Mouse (Mus musculus): Measurements from ENCODE around the gene Csnk2b. TPM values are rescaled to one million over a fixed set of nuclear protein-coding genes. Genes with fewer than 3 reads are reported as not detected.

Gene Csnk2b
- polyA plus RNA-seq, 1 experiment from 2014 or later: 299 TPM

- Histone ChIP-seq H3K9me3 (replicated peaks) (no peaks in the 10 kb centered on the region), H3K36me3 (peaks cover 6% of the 10 kb centered on the region; the same call in 1 of the 2 replicates), H3K27ac (no peak overlapping the region), H3K27me3 (ENCODE audit: low read depth, poor library complexity, severe bottlenecking) (peaks cover 56% of the 10 kb centered on the region), H3K4me3 (no peak overlapping the region), H3K4me1 (peaks cover 22% of the 10 kb centered on the region)
- no peak for DNase-seq (ENCODE audit: low spot score)
- WGBS: 85% methylated on average over 17 of the region's 17 CpGs
Measured at GRCm38 (mm10) chr17:35068213-35068914, 53.5 kb downstream of the Csnk2b start.

Other genes with a start within 250 kb of the Csnk2b start
- 6.2 and 6.3 TPM in 2 replicates for gene Zbtb12, start 242.6 kb downstream of the Csnk2b start, polyA plus RNA-seq (2016; fragmentation: Nextera tagmentation; extraction: Ambion mirVana)
- gene Gm20547, start 240.0 kb downstream of the Csnk2b start, polyA plus RNA-seq (2016; fragmentation: Nextera tagmentation; extraction: Ambion mirVana): 0.06 TPM in 1 of 2 replicates, not detected in the other
- gene C2, start 223.8 kb downstream of the Csnk2b start, polyA plus RNA-seq (2016; fragmentation: Nextera tagmentation; extraction: Ambion mirVana): 0.29 and 0.40 TPM in 2 replicates
- 109 and 116 TPM in 2 replicates for gene Ehmt2, start 223.6 kb downstream of the Csnk2b start, polyA plus RNA-seq (2016; fragmentation: Nextera tagmentation; extraction: Ambion mirVana)
- gene Slc44a4, start 207.6 kb downstream of the Csnk2b start, polyA plus RNA-seq (2016; fragmentation: Nextera tagmentation; extraction: Ambion mirVana): not detected in 2 replicates
- 14.6 and 16.1 TPM in 2 replicates for gene Neu1, start 190.8 kb downstream of the Csnk2b start, polyA plus RNA-seq (2016; fragmentation: Nextera tagmentation; extraction: Ambion mirVana)
- 0.08 and 0.14 TPM in 2 replicates for gene Hspa1b, start 162.8 kb downstream of the Csnk2b start, polyA plus RNA-seq (2016; fragmentation: Nextera tagmentation; extraction: Ambion mirVana)
- not detected in 2 replicates for gene Gm20481, start 152.1 kb downstream of the Csnk2b start, polyA plus RNA-seq (2016; fragmentation: Nextera tagmentation; extraction: Ambion mirVana)
- gene Hspa1a, start 149.9 kb downstream of the Csnk2b start, polyA plus RNA-seq (2016; fragmentation: Nextera tagmentation; extraction: Ambion mirVana): 1.1 and 1.4 TPM in 2 replicates
- gene Hspa1l, start 149.3 kb downstream of the Csnk2b start, polyA plus RNA-seq (2016; fragmentation: Nextera tagmentation; extraction: Ambion mirVana): 0.58 and 0.85 TPM in 2 replicates
- 320 and 365 TPM in 2 replicates for gene Lsm2, start 140.2 kb downstream of the Csnk2b start, polyA plus RNA-seq (2016; fragmentation: Nextera tagmentation; extraction: Ambion mirVana)
- 222 and 267 TPM in 2 replicates for gene Vars, start 121.1 kb downstream of the Csnk2b start, polyA plus RNA-seq (2016; fragmentation: Nextera tagmentation; extraction: Ambion mirVana)
- 0.15 and 0.23 TPM in 2 replicates for gene Vwa7, start 105.5 kb downstream of the Csnk2b start, polyA plus RNA-seq (2016; fragmentation: Nextera tagmentation; extraction: Ambion mirVana)
- 1.2 and 1.4 TPM in 2 replicates for gene Sapcd1, start 94.0 kb downstream of the Csnk2b start, polyA plus RNA-seq (2016; fragmentation: Nextera tagmentation; extraction: Ambion mirVana)
- 5.2 and 5.4 TPM in 2 replicates for gene Msh5, start 75.3 kb downstream of the Csnk2b start, polyA plus RNA-seq (2016; fragmentation: Nextera tagmentation; extraction: Ambion mirVana)
- 174 and 186 TPM in 2 replicates for gene Clic1, start 72.1 kb downstream of the Csnk2b start, polyA plus RNA-seq (2016; fragmentation: Nextera tagmentation; extraction: Ambion mirVana)
- 453 and 568 TPM in 2 replicates for gene Ddah2, start 63.0 kb downstream of the Csnk2b start, polyA plus RNA-seq (2016; fragmentation: Nextera tagmentation; extraction: Ambion mirVana)
- gene Ly6g6c, start 56.7 kb downstream of the Csnk2b start, polyA plus RNA-seq (2016; fragmentation: Nextera tagmentation; extraction: Ambion mirVana): not detected in 2 replicates
- 0.36 and 0.46 TPM in 2 replicates for gene Mpig6b, start 55.9 kb downstream of the Csnk2b start, polyA plus RNA-seq (2016; fragmentation: Nextera tagmentation; extraction: Ambion mirVana)
- gene Ly6g6e, start 45.2 kb downstream of the Csnk2b start, polyA plus RNA-seq (2016; fragmentation: Nextera tagmentation; extraction: Ambion mirVana): 0.81 and 0.95 TPM in 2 replicates
- gene Ly6g6d, start 44.0 kb downstream of the Csnk2b start, polyA plus RNA-seq (2016; fragmentation: Nextera tagmentation; extraction: Ambion mirVana): 0.80 and 1.1 TPM in 2 replicates
- gene Ly6g6f, start 36.4 kb downstream of the Csnk2b start, polyA plus RNA-seq (2016; fragmentation: Nextera tagmentation; extraction: Ambion mirVana): 0.56 and 0.66 TPM in 2 replicates
- 53.3 and 63.6 TPM in 2 replicates for gene Abhd16a, start 32.8 kb downstream of the Csnk2b start, polyA plus RNA-seq (2016; fragmentation: Nextera tagmentation; extraction: Ambion mirVana)
- not detected in 2 replicates for gene Ly6g5c, start 13.8 kb downstream of the Csnk2b start, polyA plus RNA-seq (2016; fragmentation: Nextera tagmentation; extraction: Ambion mirVana)
- gene Ly6g5b, start 6.6 kb downstream of the Csnk2b start, polyA plus RNA-seq (2016; fragmentation: Nextera tagmentation; extraction: Ambion mirVana): 1.4 and 1.7 TPM in 2 replicates
- gene Gpank1, start 598 bp downstream of the Csnk2b start, polyA plus RNA-seq (2016; fragmentation: Nextera tagmentation; extraction: Ambion mirVana): 33.9 and 35.8 TPM in 2 replicates
- 8.4 and 8.5 TPM in 2 replicates for gene D17H6S53E, start 4.3 kb upstream of the Csnk2b start, polyA plus RNA-seq (2016; fragmentation: Nextera tagmentation; extraction: Ambion mirVana)
- 0.39 and 0.56 TPM in 2 replicates for gene Apom, start 10.0 kb upstream of the Csnk2b start, polyA plus RNA-seq (2016; fragmentation: Nextera tagmentation; extraction: Ambion mirVana)
- 74.2 and 74.7 TPM in 2 replicates for gene Bag6, start 13.1 kb upstream of the Csnk2b start, polyA plus RNA-seq (2016; fragmentation: Nextera tagmentation; extraction: Ambion mirVana)
- 213 and 229 TPM in 2 replicates for gene Prrc2a, start 42.8 kb upstream of the Csnk2b start, polyA plus RNA-seq (2016; fragmentation: Nextera tagmentation; extraction: Ambion mirVana)
- gene Aif1, start 54.0 kb upstream of the Csnk2b start, polyA plus RNA-seq (2016; fragmentation: Nextera tagmentation; extraction: Ambion mirVana): 1.5 and 1.8 TPM in 2 replicates
- 1.6 and 2.0 TPM in 2 replicates for gene Lst1, start 66.4 kb upstream of the Csnk2b start, polyA plus RNA-seq (2016; fragmentation: Nextera tagmentation; extraction: Ambion mirVana)
- gene Ltb, start 72.4 kb upstream of the Csnk2b start, polyA plus RNA-seq (2016; fragmentation: Nextera tagmentation; extraction: Ambion mirVana): 0.38 and 0.45 TPM in 2 replicates
- gene Tnf, start 80.0 kb upstream of the Csnk2b start, polyA plus RNA-seq (2016; fragmentation: Nextera tagmentation; extraction: Ambion mirVana): 0.14 TPM in 1 of 2 replicates, not detected in the other
- gene Lta, start 83.3 kb upstream of the Csnk2b start, polyA plus RNA-seq (2016; fragmentation: Nextera tagmentation; extraction: Ambion mirVana): not detected in 2 replicates
- gene Gm16181, start 98.8 kb upstream of the Csnk2b start, polyA plus RNA-seq (2016; fragmentation: Nextera tagmentation; extraction: Ambion mirVana): 0.30 and 0.33 TPM in 2 replicates
- 4.5 and 5.2 TPM in 2 replicates for gene Atp6v1g2, start 111.6 kb upstream of the Csnk2b start, polyA plus RNA-seq (2016; fragmentation: Nextera tagmentation; extraction: Ambion mirVana)
- gene Nfkbil1, start 113.7 kb upstream of the Csnk2b start, polyA plus RNA-seq (2016; fragmentation: Nextera tagmentation; extraction: Ambion mirVana): 10.7 and 12.1 TPM in 2 replicates
- 749 and 792 TPM in 2 replicates for gene Ddx39b, start 119.7 kb upstream of the Csnk2b start, polyA plus RNA-seq (2016; fragmentation: Nextera tagmentation; extraction: Ambion mirVana)
- gene H2-D1, start 140.7 kb upstream of the Csnk2b start, polyA plus RNA-seq (2016; fragmentation: Nextera tagmentation; extraction: Ambion mirVana): 21.4 and 23.1 TPM in 2 replicates
- gene H2-Q1, start 198.4 kb upstream of the Csnk2b start, polyA plus RNA-seq (2016; fragmentation: Nextera tagmentation; extraction: Ambion mirVana): not detected in 2 replicates
- gene H2-Q2, start 220.2 kb upstream of the Csnk2b start, polyA plus RNA-seq (2016; fragmentation: Nextera tagmentation; extraction: Ambion mirVana): 0.79 and 0.80 TPM in 2 replicates